ENCODE assay signal across 24 mouse cellular contexts in genomic region chr7:129285186-129285868, GRCm38 (mm10). TPM values are rescaled to one million over a fixed set of nuclear protein-coding genes. Genes with fewer than 3 reads are reported as not detected.
DNase-seq lines count a peak whose midpoint lies in the region; ATAC-seq and TF ChIP-seq lines count a peak whose summit lies in the region.
"Had no signal": no experiment of that assay in that cellular context is flagged by ENCODE, and none has a peak within 500 bp of the region (broad histone marks: within the 10 kb centered on the region; RNA-seq: fewer than 3 reads in every experiment).

No protein-coding gene starts in this region.

- no peaks in the 10 kb centered on the region for H3K4me1 ChIP-seq in midbrain, embryonic 11.5 days (ENCODE audit: control insufficient read depth, insufficient read depth, low read length)
- H3K4me1 ChIP-seq in midbrain, embryonic 15.5 days = no peaks in the 10 kb centered on the region
- no peaks in the 10 kb centered on the region; the same call in 1 of the 2 replicates for H3K4me1 ChIP-seq in intestine, embryonic 16.5 days (ENCODE audit: control insufficient read depth, insufficient read depth, low read length)
- H3K4me1 ChIP-seq in small intestine, adult 2 months (ENCODE audit: control insufficient read depth, insufficient read depth, insufficient read length, low read length) = peaks cover 29% of the 10 kb centered on the region; the same call in 1 of the 2 replicates
- H3K4me1 ChIP-seq in stomach, postnatal 0 days (replicated peaks; ENCODE audit: control insufficient read depth, insufficient read depth) = no peaks in the 10 kb centered on the region; the same call in 1 of the 2 replicates
- H3K4me1 ChIP-seq: embryonic facial prominence, embryonic 12.5 days; forebrain, embryonic 12.5 days; heart, embryonic 13.5 days; hindbrain, embryonic 12.5 days had no signal

- no peak overlapping the region for H3K27ac ChIP-seq in midbrain, embryonic 11.5 days (ENCODE audit: low read depth, low read length)
- no peak overlapping the region for H3K27ac ChIP-seq in midbrain, embryonic 15.5 days
- H3K27ac ChIP-seq in intestine, embryonic 16.5 days (ENCODE audit: low read length) = peak overlapping the region; percentile 84
- peak overlapping the region; percentile 86 for H3K27ac ChIP-seq in small intestine, adult 2 months (ENCODE audit: insufficient read depth, low read depth, low read length)
- H3K27ac ChIP-seq in stomach, postnatal 0 days (replicated peaks) = peak overlapping the region; percentile 65
- H3K27ac ChIP-seq: embryonic facial prominence, embryonic 12.5 days; forebrain, embryonic 12.5 days; heart, adult 2 months; heart, embryonic 13.5 days; hindbrain, embryonic 12.5 days had no signal

- peak; percentile 62 for DNase-seq in midbrain, embryonic 11.5 days (ENCODE audit: low spot score, missing footprints)
- DNase-seq in stomach, postnatal 0 days (ENCODE audit: low spot score) = peak; percentile 57
- no peak for DNase-seq in testis, postnatal 14 days (ENCODE audit: low spot score)
- no peak for DNase-seq in layer of hippocampus, adult 11-12 months (ENCODE audit: low spot score)
- DNase-seq: adrenal gland, adult 2 months; adrenal gland, postnatal 36 days; cerebellum, adult 11 months; cerebellum, adult 8-10 months; cerebellum, postnatal 14 days; gastrocnemius, postnatal 10 days; heart, adult 2 months; heart, postnatal 4 days had no signal

- no peak for TF ChIP-seq EP300 in stomach, postnatal 0 days (optimal IDR thresholded peaks at IDR 0.05)

- ATAC-seq in midbrain, embryonic 11.5 days (ENCODE audit: low FRiP score) = no peak
- no peak for ATAC-seq in midbrain, embryonic 15.5 days (replicated peaks)
- peak; percentile 94 for ATAC-seq in intestine, embryonic 16.5 days
- ATAC-seq in stomach, postnatal 0 days (ENCODE audit: low FRiP score, low TSS enrichment) = peak; percentile 85
- ATAC-seq in monocyte, adult 5-6 weeks (replicated peaks; ENCODE audit: insufficient number of reproducible peaks, low FRiP score, low TSS enrichment, poor library complexity, severe bottlenecking) = no peak
- ATAC-seq: forebrain, embryonic 16.5 days had no signal

- H3K36me3 ChIP-seq in midbrain, embryonic 11.5 days (ENCODE audit: control insufficient read depth, insufficient read depth, low read length) = no peaks in the 10 kb centered on the region
- H3K36me3 ChIP-seq in midbrain, embryonic 15.5 days (replicated peaks) = no peaks in the 10 kb centered on the region
- no peaks in the 10 kb centered on the region for H3K36me3 ChIP-seq in intestine, embryonic 16.5 days (ENCODE audit: control insufficient read depth, insufficient read depth, low read length)
- no peaks in the 10 kb centered on the region for H3K36me3 ChIP-seq in small intestine, adult 2 months (ENCODE audit: control insufficient read depth, insufficient read depth, low read length)
- no peaks in the 10 kb centered on the region for H3K36me3 ChIP-seq in stomach, postnatal 0 days (ENCODE audit: control insufficient read depth, insufficient read depth, low read length)
- H3K36me3 ChIP-seq: embryonic facial prominence, embryonic 12.5 days; forebrain, embryonic 12.5 days; heart, embryonic 13.5 days; hindbrain, embryonic 12.5 days had no signal

- TF ChIP-seq POLR2A in small intestine, adult 2 months (IDR thresholded peaks at IDR 0.05; ENCODE audit: low read depth, low read length) = no peak

- H3K27me3 ChIP-seq in midbrain, embryonic 11.5 days (ENCODE audit: control insufficient read depth, insufficient read depth, low read length) = no peaks in the 10 kb centered on the region
- H3K27me3 ChIP-seq in midbrain, embryonic 15.5 days (replicated peaks) = no peaks in the 10 kb centered on the region
- H3K27me3 ChIP-seq in intestine, embryonic 16.5 days (replicated peaks; ENCODE audit: control insufficient read depth, insufficient read depth, low read length) = no peaks in the 10 kb centered on the region
- H3K27me3 ChIP-seq in small intestine, adult 2 months (ENCODE audit: control insufficient read depth, insufficient read depth, low read length) = no peaks in the 10 kb centered on the region
- H3K27me3 ChIP-seq in stomach, postnatal 0 days (ENCODE audit: control insufficient read depth, insufficient read depth, low read length) = no peaks in the 10 kb centered on the region
- H3K27me3 ChIP-seq: embryonic facial prominence, embryonic 12.5 days; forebrain, embryonic 12.5 days; hindbrain, embryonic 12.5 days had no signal

- no peaks in the 10 kb centered on the region for H3K9me3 ChIP-seq in midbrain, embryonic 11.5 days (ENCODE audit: control insufficient read depth, low read length)
- H3K9me3 ChIP-seq in midbrain, embryonic 15.5 days = no peaks in the 10 kb centered on the region
- H3K9me3 ChIP-seq in intestine, embryonic 16.5 days (ENCODE audit: control insufficient read depth, low read length) = no peaks in the 10 kb centered on the region
- H3K9me3 ChIP-seq in stomach, postnatal 0 days (ENCODE audit: control insufficient read depth, low read length) = no peaks in the 10 kb centered on the region
- H3K9me3 ChIP-seq: embryonic facial prominence, embryonic 12.5 days; forebrain, embryonic 12.5 days; heart, embryonic 13.5 days; hindbrain, embryonic 12.5 days had no signal

- H3K4me3 ChIP-seq in midbrain, embryonic 11.5 days (ENCODE audit: low read depth, low read length) = no peak overlapping the region
- no peak overlapping the region for H3K4me3 ChIP-seq in midbrain, embryonic 15.5 days
- H3K4me3 ChIP-seq in intestine, embryonic 16.5 days (ENCODE audit: low read length) = no peak overlapping the region
- H3K4me3 ChIP-seq in small intestine, adult 2 months (ENCODE audit: low read depth, low read length) = no peak overlapping the region
- H3K4me3 ChIP-seq in stomach, postnatal 0 days (ENCODE audit: low read depth, low read length) = no peak overlapping the region
- H3K4me3 ChIP-seq: embryonic facial prominence, embryonic 12.5 days; forebrain, embryonic 12.5 days; heart, adult 2 months; heart, embryonic 13.5 days; hindbrain, embryonic 12.5 days had no signal

- TF ChIP-seq CTCF in small intestine, adult 2 months (IDR thresholded peaks at IDR 0.05; ENCODE audit: extremely low read depth, insufficient read length, insufficient replicate concordance, low read depth, low read length) = no peak
- TF ChIP-seq CTCF in stomach, postnatal 0 days (IDR thresholded peaks at IDR 0.05; ENCODE audit: low read depth) = no peak

- H3K4me2 ChIP-seq in midbrain, embryonic 11.5 days = no peak overlapping the region
- H3K4me2 ChIP-seq in midbrain, embryonic 15.5 days = no peak overlapping the region
- H3K4me2 ChIP-seq in intestine, embryonic 16.5 days (ENCODE audit: low read depth, low read length) = no peak overlapping the region
- no peak overlapping the region for H3K4me2 ChIP-seq in stomach, postnatal 0 days (replicated peaks; ENCODE audit: low read depth)
- H3K4me2 ChIP-seq: embryonic facial prominence, embryonic 12.5 days; forebrain, embryonic 12.5 days; heart, embryonic 13.5 days; hindbrain, embryonic 12.5 days had no signal

- WGBS in midbrain, embryonic 11.5 days = 66% methylated on average over 7 of the region's 7 CpGs
- 63% methylated on average over 7 of the region's 7 CpGs for WGBS in midbrain, embryonic 15.5 days
- 44% methylated on average over 7 of the region's 7 CpGs for WGBS in intestine, embryonic 16.5 days
- WGBS in small intestine, adult 2 months = 23% methylated on average over 7 of the region's 7 CpGs
- 44% methylated on average over 7 of the region's 7 CpGs for WGBS in stomach, postnatal 0 days

- no peak overlapping the region for H3K9ac ChIP-seq in midbrain, embryonic 11.5 days (ENCODE audit: low read length)
- no peak overlapping the region for H3K9ac ChIP-seq in midbrain, embryonic 15.5 days
- H3K9ac ChIP-seq in intestine, embryonic 16.5 days (ENCODE audit: low read depth, low read length) = no peak overlapping the region
- H3K9ac ChIP-seq in stomach, postnatal 0 days (ENCODE audit: low read length) = no peak overlapping the region
- H3K9ac ChIP-seq: embryonic facial prominence, embryonic 12.5 days; forebrain, embryonic 12.5 days; heart, embryonic 13.5 days; hindbrain, embryonic 12.5 days had no signal

RNA-seq across cellular contexts. Expression of gene Plpp4, which starts 28.5 kb away (rescaled TPM):
- 4.5 TPM in 2 replicates for polyA plus RNA-seq in midbrain, embryonic 11.5 days (2014; fragmentation: Nextera tagmentation; extraction: Ambion mirVana)
- 9.7 and 10.5 TPM in 2 replicates for polyA plus RNA-seq in midbrain, embryonic 15.5 days (2015; fragmentation: Nextera tagmentation; extraction: Ambion mirVana)
- 0.20 and 0.28 TPM in 2 replicates for polyA plus RNA-seq in intestine, embryonic 16.5 days (2015; fragmentation: Nextera tagmentation; extraction: Ambion mirVana)
- polyA plus RNA-seq in small intestine, adult 2 months (2012; rRNA removed) = not detected in 2 replicates
- 0.76 and 0.99 TPM in 2 replicates for polyA plus RNA-seq in stomach, postnatal 0 days (2015; fragmentation: Nextera tagmentation; extraction: Ambion mirVana)
- total RNA-seq in monocyte, adult 5-6 weeks (2017) = not detected in 3 replicates
- total RNA-seq: adrenal gland, adult 2 months; adrenal gland, postnatal 36 days; common myeloid progenitor, adult 5-6 weeks; ES-E14; heart, adult 2 months; heart, postnatal 4 days had no signal
- polyA plus RNA-seq: adrenal gland, adult 2 months; heart, adult 2 months; heart, postnatal 0 days had no signal

Comparison
In these comparisons a context has a peak if more than half of its experiments do, and no peak if none do; other contexts are left out.
1. ATAC-seq: peak in intestine, embryonic 16.5 days (single experiment) and stomach, postnatal 0 days (single experiment); none in midbrain, embryonic 11.5 days (single experiment), midbrain, embryonic 15.5 days (single experiment) and monocyte, adult 5-6 weeks (single experiment).
2. DNase-seq: peak in midbrain, embryonic 11.5 days (single experiment) and stomach, postnatal 0 days (single experiment); none in testis, postnatal 14 days (single experiment) and layer of hippocampus, adult 11-12 months (single experiment).
3. H3K27ac ChIP-seq: peak in intestine, embryonic 16.5 days (single experiment), small intestine, adult 2 months (single experiment) and stomach, postnatal 0 days (single experiment); none in midbrain, embryonic 11.5 days (single experiment) and midbrain, embryonic 15.5 days (single experiment).